Mouse (Mus musculus) neural tube, embryonic 13.5 days (tissue): Measurements from ENCODE around the gene Ociad2. TPM values are rescaled to one million over a fixed set of nuclear protein-coding genes. Genes with fewer than 3 reads are reported as not detected.

Experiments used
- polyA plus RNA-seq: library from polyadenylated mRNA; unstranded; fragments of >200 nt; fragmentation: Nextera tagmentation; extraction: Ambion mirVana; gene quantifications from 2 replicates; pipeline ENCODE4 v1.2.1, GENCODE M21; 2015

Gene Ociad2
- polyA plus RNA-seq, 1 experiment from 2014 or later: 21.9 TPM

Other genes with a start within 250 kb of the Ociad2 start
- gene Fryl, start 84.4 kb downstream of the Ociad2 start, polyA plus RNA-seq: 41.5 and 45.4 TPM in 2 replicates
- gene Ociad1, start 48.2 kb downstream of the Ociad2 start, polyA plus RNA-seq: 302 and 310 TPM in 2 replicates
- 0.32 and 0.33 TPM in 2 replicates for gene Cwh43, start 65.0 kb upstream of the Ociad2 start, polyA plus RNA-seq
- 49.7 and 56.6 TPM in 2 replicates for gene Dcun1d4, start 140.0 kb upstream of the Ociad2 start, polyA plus RNA-seq